Mouse (Mus musculus) embryo, embryonic 11 days (tissue): Measurements from ENCODE around the gene Cnga1.
"Not testable (repeated sequence)": the region's sequence is repeated elsewhere in the genome, so short reads cannot be mapped to it uniquely, and the experiment has no call there.

Source experiments
- DNase-seq: peaks from one replicate; pipeline ENCODE4 v3.0.0-alpha.2; 2015

The Cnga1 gene

DNA sequence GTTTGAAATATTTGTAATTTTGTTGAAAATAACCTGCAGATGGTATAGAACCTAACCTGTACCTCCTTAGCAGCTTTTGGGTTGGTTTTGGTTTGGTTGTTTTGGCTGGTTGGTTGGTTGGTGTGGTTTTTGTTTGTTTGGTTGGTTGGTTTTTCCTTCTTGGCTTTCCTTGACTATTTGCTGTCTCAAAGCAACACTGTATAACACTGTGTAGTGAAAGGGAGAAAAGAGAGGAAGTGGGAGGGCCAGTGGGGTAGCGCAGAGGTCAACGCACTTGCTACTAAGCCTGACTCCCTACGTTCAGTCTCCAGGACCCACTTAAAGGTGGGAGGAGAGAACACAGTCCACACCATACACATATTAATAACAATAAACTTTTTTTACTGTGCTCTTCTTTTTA, 7.5 kb downstream of the Cnga1 start:
- no peak for DNase-seq

DNA sequence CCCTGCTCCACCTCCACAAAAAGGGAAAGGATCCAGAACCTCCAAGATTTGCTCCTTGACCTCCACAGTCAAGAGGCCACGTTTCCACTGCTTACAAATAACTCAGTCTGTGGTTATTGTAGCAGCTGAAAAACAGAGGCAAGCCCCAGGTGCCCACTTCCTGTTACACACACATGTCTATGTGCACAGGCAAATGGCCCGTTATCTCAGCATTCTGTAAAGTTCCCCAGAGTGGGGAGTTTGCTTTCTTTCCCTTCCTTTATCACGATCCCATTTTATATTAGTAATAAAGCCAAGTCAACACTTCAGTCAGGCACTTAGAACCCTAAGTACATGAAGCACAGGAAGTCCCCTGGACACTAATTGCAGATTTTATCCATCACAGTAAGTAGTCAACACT, 8.0 kb downstream of the Cnga1 start:
- DNase-seq: no peak

DNA sequence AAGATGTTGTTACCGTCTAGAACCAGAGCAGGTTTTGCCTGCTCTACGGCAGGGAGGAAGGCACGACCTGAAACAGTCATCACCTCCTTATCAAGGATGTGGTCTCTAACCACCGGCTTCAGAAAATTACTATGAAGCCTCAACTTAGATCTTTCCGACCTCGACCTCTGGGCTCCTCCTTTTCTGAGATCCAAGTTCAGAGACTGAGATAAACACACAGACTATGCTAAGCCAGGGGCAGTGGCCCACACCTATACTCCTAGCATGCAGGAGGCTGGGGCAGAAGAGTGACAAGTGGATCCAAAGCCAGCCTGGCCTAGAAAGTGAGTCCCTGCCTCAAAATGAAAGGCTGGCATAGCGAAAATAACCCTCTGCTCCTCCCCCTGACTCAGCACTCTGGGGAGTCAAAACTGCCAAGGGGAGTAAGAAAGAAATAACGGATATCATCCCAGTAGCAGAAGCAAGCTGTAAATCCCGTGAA, 9.2 kb downstream of the Cnga1 start:
- no peak for DNase-seq

DNA sequence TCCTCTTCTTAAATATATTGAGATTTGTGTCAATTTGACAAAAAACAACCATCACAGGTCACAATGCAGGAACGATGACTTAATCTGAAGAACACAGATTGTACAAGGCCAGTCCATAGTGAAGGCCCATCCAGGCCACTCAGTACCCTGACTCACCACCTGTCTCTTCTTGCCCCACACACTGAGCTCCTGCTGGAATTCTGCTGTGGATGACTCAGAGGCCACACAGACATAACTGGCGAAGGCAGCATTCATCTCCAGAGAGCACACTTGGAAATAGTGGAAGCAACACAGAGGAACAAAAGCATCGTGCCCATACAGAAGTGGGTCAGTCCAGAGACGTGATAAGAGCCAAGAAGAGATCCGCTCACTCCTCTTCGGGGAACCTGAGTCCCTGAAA, 14.0 kb downstream of the Cnga1 start:
- no peak for DNase-seq

DNA sequence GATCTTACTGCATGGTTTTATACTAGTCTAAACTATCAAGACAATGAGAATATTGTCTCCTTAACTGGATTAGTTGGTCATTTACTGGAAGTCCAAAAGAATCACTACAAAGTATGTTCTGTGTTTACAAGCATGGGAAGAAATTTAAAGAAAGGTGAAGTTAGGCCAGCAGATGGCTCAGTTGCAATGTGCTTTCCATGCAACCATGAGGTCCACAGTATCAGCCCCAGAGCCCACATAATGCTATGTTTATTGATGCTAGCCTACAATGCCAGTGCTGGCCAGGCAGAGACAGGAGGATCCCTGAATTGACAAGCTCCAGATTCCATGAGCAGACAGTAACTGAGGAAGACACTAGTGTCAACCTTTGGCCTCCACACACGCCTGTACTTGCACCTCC, 23.1 kb downstream of the Cnga1 start:
- no peak for DNase-seq

DNA sequence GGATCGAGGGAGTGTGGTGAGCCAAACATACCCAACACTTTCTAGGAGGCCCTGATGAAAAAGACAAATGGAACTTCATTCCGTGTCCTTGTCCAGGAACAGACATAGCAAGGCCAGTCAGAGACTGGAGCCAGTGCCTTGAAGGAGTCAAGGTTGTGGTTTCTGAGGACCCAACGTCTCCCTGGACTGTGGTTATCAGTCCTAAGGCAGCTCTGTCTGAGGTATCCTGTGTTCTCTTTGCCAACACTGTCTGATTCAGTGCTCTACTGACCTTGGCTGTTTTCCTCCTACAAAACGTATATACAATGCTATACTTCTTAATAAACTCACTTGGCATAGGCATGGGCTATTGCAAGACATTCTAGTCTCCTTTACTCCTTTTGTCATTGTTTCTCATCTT, 26.7 kb downstream of the Cnga1 start:
- DNase-seq: no peak

DNA sequence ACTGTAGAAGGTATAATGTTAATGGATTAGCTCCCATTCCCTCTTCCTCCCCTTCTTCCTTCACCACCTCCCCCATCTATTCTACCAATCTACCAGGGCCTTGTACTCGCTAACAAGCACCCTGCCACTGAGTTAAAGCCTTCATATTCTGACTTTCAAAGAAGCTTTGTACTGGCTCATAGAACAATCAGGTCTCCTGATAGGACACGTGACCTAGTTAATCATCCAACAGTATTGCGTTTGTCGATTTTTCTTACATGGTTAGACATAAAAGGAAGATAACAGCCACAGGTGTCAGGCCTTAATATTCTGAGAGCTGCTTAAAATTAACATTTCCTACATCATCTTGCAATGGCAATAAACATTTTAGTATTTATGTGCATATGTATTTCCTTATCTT, 40.9 kb downstream of the Cnga1 start:
- DNase-seq: no peak

DNA sequence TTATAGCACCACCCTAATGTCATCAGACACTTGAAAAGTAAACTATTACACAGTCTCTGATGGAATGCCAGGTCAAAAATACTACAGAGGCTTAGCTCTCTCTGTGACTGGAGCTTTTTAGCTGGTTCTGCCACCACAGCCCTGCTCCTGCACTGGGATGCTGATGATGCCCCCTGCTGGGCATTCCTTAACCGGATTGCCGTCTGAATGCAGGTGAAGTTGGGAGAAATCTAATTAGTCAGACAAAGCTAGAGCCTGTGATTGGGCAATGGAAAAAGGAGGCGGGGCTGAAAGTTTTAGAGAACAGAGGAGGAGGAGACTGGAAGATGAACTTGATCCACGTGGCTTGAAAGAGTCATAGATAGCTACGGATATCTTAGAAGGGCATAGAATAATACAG, 43.1 kb downstream of the Cnga1 start:
- peak; percentile 70 for DNase-seq

DNA sequence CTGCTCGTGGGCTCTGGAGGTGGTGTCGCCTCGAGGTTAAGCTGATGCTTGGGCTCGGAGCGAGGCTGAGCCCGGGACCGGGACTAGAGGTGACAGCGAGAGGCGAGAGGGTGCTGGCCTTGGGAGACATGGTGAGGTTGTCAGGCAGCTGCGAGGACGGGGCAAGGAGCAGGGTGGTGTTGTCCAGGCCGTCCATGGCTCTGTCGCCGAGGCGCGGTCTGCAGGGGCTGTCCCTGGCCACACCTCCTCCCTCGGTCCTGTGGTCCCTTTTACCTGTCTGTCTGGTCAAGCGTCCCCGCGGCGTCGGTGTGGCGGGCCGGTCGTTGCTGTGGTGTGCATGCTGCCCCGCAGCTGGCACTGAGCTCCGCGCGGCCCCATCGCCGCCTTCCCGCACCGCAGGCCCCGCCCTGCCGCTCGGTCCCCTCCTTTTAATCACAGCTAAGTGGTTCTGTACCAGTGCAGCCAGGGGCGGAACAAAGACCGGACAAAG, 56.8 kb downstream of the Cnga1 start, which contains the start of gene Gm5868:
Gene Gm5868, minus strand, starts transcription at position 360 of the 490 bp plus-strand sequence.
- peak; percentile 59 for DNase-seq

DNA sequence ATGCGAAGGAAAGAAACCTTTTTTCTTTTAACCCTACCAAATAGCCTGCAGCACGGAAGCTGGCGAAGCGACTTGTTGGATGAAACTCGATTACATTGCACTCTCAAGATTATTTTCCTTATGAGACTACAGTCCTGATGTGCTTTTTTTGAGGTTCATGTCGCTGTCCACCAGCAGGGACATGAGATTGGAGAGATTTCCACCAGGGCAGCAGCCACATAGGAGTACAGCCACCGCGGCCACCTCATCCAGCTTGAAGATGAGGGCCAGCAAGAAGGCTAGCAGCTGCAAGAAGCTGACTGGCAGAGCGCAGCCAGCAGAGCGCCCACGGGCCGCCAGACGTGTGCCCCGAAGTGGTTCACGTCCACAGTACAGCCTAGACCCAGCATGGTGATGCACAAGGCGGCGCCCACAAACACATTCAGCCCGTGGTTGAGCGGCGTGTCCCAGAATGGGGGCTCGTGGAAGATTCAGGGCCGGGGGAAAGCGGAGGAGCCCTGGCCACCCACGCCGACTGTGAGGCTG, 57.3 kb downstream of the Cnga1 start:
- peak; percentile 12 for DNase-seq

DNA sequence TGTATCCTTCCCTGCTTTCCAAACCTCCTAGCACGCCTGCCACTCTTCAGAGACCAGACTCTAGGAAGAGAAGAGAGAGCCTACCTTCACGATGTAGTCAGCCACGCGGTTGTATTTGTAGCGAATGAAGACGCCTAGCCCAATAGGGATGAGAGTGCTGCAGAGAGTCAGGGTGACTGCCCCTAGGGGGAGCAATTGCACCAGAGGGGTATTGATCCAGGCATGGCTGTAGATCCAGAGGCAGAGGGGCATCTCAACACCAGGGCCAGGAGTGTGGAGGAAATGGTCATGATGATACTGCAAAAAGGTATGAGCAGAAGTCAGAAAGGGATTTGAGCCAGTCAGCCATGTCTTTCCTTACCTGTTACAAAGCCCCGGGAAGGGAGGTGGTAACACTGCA, 58.0 kb downstream of the Cnga1 start:
- not testable (repeated sequence) for DNase-seq

DNA sequence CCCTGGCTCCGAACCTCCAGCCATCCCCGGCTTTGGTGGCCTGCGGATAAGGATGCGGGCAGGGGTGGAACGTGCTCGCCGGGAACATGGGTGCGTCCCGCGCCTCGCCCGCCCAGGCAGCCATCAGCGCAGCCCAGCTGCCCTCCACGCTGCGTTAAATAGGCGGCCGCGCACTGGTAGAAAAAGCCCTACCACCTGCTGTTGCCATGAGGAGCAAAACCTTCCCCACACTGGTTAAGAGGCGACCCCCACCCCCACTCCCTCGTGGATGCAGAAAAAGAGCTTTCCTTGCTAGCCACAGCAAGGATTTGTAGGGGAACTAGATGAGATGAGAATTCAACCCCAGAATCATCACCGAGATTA, 63.1 kb downstream of the Cnga1 start, which contains the start of gene Zar1:
Gene Zar1, minus strand, starts transcription at position 285 of the 363 bp plus-strand sequence.
- peak; percentile 30 for DNase-seq

DNA sequence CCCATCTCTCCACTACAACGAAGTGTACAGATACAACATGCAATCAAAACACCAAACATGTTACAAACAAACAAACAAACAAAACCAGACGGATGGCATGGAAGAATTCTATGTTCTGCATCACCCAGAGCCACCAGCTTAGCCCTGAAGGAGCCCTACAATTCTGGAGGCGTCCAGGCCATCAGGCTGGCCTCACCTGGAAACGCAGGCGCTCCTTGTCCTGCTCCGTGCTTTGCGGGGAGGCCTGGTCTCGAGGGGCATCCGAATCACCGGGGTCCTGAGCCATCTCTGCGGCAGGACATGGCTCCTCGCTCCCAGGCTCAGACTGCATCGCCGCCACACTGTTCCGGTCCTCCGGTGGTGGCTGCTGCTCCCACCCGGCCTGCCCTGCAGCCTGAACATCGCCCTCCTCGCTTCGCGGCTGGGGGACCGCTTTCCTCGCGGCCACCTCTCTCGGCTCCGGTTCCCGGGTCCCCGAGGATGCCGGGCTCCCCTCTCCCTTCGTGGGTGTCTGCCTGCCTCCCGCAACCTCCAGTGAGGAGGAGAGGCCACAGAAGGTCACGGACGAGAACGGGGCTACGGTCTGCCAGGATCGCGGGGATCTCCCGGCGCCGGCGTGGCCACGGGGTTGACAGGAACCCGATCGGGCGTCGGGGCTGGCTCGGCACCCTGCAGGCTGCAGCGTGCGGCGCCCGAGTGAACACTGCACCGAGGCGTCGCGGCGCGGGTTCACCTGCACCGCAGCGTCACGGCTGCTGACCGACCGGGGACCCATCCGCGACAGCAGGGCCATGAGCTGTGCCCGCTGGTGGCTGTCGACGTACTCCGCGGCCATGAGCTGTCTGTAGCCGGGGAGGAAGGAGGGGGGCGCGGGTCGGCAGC, 63.7 kb downstream of the Cnga1 start:
- DNase-seq: peak; percentile 47

DNA sequence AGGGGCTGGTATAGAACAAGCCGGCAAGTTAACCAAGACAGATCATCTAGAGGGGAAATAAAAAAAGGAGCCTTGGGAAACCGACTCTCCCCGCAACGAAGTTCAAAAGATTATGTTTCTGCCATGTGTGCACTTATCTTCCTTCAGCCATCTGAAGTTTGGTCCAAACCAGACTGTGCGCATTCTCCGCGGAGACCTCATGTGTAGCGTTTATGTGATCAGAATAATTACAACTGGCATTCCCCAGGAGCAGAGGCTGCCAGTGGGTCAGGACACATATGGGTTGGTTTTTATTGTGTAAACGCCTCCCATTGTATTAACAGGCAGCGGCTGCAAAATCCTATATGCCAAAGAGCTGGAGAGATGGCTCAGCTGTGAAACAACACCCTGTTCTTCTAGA, 64.5 kb downstream of the Cnga1 start:
- peak; percentile 47 for DNase-seq

DNA sequence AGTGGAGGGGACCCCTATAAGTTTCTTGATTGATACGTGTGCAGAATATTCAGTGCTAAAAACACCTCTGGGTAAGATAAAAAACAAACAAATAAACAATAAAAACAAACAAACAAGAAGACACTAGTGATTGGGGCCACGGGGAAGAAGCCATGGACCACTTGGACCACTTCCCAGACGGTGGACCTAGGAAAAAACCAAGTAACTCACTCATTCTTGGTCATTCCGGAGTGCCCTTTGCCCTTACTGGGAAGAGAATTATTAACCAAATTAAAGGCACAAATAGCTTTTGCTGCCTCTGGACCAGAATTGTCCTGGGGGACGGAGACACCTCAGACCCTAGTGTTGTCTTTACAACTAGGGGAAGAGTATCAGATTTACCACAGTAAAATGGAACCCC, 78.5 kb downstream of the Cnga1 start:
- DNase-seq: no peak

DNA sequence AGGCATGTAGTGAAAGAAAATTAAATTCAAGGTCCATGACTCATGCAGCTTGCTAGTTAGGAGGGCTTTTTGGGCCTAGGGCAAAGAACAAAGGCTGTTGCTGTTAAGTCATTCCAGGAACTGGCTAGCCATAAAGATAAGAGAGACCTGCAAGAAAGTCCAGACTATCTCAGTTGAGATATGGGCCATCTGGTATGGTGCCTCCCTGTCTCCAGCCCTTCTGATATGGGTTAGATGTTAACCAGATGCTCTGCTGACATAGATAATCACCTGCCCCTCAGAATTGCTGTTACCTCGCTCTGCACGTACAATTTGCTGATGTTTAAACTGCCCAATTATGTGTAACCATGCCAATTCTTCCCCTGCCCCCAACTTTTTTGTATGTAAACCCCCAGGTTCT, 80.9 kb downstream of the Cnga1 start:
- DNase-seq: not testable (repeated sequence)

DNA sequence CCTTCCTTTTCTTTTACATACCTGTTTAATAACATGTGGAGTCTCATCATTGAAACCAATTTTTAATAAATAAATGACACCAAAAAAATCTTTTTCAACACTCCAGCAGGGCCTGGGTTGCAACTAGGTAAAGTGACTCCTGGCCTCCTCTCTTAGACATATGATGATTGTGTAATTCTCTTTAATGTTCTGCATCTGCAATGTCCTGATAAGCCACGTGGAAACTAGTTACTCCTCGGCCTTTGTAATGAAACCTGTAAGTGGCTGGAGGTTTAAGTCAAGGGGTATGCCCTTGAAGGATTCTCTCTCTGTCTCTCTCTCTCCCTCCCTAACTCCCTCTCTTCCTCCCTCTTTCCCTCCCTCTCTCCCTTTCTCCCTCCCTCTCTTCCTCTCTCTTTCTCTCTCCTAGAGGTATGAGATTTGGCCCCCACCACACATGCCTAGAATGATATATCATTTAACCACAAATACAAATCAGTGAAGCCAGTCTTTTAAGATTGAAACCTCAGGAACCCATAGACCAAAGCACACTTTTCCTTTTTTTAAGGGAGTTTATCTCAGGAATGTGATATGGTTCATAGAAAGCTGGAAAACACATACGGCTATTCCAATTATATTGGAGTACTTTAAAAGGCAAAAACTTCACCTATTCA, 83.0 kb downstream of the Cnga1 start:
- DNase-seq: no peak

DNA sequence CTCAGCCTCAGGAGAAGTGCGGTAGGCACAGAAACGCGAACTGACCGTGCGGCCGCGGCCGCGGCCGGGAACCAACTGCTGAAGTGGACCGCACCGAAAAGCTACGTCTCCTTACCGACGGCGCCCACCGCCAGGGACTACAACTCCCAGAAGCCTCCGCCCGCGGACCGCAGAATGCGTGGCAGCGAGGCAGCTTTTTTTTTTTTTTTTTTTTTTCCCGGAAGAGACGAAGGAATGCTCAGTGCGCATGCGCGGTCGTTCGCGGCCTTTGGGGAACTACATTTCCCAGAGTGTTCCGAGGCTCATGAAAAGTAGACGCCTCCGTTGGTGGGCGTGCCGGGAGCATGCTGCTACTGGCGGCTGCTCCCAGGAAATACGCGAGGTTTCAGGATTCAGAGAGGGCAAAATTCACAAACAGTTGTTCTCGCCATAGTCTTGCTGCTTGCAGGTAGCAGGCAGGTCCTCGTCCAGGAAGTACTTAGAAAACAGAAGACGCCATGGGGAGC, 84.5 kb downstream of the Cnga1 start, which contains the start of gene Nfxl1:
Gene Nfxl1, minus strand, starts transcription at position 141 of the 506 bp plus-strand sequence.
- DNase-seq: peak; percentile 99

DNA sequence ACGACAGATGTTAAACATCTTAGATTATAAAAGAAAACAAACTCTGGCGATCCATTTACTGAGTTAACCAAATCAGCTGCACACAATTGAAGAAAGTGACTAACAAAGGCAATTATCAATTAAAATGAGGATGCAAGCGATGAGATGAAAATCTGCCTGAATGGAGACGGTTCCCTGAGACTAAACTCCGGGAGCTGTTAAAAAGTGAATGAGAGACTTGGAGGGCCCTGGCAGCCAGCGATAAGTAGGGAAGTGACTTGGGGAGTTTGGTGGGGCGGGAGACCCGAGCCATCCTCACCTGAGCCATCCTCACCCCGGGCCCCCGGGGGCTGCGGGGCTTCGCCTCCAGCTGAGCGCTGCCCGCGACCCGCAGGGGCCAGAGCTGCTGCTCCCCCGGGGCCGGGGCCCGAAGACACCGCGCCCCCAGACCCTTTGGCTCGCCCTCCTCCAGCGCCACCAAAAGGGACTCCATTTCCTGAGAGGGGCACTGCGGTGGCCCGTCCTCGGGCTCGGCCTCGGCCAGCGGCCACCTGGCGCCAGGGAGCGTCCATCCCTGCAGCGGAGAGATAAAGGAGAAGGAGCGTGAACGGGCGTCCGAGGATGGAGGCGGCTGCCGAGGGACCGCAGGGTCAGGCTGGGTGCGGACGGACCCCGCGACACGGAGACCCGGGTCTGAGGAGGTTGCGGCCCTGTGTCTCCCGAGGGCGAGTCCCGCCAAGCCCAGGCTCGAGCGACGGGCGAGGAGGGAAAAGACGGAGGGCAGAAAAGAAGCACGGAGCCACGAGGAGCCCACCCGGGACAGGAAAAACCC, 85.2 kb downstream of the Cnga1 start:
- peak; percentile 58 for DNase-seq

DNA sequence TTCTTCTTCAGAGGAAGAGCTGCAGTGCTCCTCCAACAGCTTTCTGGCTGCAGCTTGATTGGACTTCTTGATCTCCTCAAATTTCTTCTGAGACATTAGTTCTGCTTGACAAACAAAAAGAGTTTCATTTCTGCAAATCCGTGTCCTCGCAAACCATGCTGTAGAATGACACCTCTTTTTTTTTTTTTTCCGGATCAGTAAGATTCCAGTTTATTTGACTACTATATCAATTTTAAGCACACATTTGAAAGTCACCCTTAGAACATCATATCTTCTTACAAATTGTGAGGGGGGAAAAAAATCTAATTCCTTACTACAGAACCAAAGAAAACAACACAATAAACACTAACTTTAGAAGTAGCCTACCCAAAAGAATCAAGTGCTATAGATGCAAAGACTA, 87.8 kb downstream of the Cnga1 start:
- no peak for DNase-seq
